Mouse (Mus musculus) adrenal gland, postnatal 25 days (tissue): Measurements from ENCODE around the gene Itpr2. TPM values are rescaled to one million over a fixed set of nuclear protein-coding genes. Genes with fewer than 3 reads are reported as not detected.
A peak's percentile ranks its signal among the peaks of the same experiment; 100 is the strongest.

Experiments
- DNase-seq: peaks from one replicate; pipeline ENCODE4 v3.0.0; 2021; ENCODE audit warnings: mixed read lengths
- total RNA-seq: library from RNA; stranded (reverse); gene quantifications from 2 replicates; pipeline ENCODE4 v1.2.3, GENCODE M21; 2021

Itpr2 gene
- total RNA-seq, 1 experiment from 2014 or later, result 55.6 TPM

DNA sequence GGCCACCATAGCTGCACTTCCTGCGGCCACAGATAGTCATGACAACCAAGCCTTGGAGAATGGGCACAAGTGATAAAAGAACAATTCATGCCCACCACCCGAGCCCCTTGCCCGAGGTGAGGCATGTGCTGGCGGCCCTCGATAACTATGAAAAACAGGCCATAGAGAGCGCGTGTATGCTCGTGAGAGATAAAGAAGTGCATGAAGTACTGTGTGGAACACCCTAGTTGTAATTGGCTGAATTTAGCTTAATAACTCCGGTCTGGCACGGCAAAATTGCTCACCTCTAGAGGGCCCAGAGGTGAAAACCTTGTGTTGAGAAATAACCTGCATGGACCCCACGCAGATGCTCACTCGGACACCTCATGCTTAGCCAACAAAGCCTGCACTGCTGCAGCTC lies 282.5 kb downstream of the Itpr2 start:
- no peak for DNase-seq

DNA sequence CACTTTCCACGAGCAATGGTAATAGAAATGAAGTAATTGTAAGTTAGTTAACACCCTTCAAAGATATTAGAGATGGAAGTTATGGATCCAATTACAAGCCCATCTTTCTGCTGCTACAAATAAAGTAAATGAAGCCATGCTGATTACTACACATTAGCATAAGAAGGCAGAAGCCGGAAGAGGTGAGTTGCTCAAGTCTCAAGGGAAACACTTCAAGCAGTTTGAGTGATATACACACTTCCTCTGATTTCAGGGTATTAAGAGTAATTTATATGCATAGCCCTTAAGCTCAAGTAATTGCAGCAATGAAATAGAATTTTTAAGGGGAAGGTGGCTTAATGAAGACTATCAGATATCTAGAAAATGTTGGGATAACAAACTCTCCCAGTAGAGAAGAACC lies 286.7 kb downstream of the Itpr2 start:
- no peak for DNase-seq

DNA sequence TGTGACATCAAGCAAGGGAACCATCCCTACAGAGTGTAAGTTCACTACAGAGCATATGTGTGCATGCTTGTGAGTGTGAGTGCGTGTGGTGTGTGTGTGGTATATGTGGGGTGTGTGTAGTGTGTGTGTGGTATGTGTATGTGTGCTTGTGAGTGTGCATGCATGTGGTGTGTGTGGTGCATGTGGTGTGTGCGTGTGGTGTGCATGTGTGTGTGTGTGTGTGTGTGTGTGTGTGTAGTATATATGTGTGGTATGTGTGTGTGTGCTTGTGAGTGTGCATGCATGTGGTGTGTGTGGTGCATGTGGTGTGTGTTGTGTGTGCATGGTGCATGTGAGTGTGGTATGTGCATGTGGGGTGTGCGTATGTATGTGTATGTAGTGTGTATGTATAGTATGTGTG lies 289.7 kb downstream of the Itpr2 start:
- no peak for DNase-seq

DNA sequence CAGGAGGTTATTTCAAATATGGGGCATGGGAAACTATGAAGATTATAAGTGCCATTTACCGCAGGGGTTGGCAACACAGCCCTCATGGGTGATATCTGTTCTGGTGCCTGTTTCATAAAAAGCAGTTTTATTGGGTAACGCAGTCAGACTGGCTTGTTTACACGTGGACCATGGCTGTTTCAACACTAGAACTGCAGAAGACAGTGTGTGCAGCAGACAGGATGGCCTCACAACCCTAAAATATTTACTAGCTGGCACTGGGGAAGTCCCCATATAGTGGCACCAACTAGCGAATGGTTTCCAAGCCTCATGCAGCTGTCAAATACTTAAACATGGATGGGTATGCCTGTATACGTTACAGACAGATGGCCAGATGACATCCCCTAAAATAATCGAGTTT lies 290.8 kb downstream of the Itpr2 start:
- DNase-seq, result no peak

DNA sequence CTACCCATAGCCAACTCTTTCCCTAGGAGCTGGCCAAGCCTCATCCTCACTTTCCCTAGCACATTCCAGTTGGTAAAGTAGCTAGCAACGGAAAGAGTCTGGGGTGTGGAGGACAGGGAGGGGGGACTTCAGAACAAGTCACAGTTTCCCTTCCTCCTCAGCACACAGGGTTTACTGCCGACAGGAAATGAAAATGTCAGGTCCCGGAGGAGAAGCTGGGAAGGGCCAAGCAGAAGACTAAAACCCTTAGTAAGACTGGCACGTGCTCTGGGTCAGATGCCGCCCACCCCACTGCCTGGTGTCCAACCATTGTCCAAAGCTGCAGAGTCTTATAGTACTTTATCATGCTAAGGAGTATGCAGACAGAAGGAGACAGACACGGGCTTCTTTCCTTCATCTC lies 293.0 kb downstream of the Itpr2 start:
- no peak for DNase-seq

DNA sequence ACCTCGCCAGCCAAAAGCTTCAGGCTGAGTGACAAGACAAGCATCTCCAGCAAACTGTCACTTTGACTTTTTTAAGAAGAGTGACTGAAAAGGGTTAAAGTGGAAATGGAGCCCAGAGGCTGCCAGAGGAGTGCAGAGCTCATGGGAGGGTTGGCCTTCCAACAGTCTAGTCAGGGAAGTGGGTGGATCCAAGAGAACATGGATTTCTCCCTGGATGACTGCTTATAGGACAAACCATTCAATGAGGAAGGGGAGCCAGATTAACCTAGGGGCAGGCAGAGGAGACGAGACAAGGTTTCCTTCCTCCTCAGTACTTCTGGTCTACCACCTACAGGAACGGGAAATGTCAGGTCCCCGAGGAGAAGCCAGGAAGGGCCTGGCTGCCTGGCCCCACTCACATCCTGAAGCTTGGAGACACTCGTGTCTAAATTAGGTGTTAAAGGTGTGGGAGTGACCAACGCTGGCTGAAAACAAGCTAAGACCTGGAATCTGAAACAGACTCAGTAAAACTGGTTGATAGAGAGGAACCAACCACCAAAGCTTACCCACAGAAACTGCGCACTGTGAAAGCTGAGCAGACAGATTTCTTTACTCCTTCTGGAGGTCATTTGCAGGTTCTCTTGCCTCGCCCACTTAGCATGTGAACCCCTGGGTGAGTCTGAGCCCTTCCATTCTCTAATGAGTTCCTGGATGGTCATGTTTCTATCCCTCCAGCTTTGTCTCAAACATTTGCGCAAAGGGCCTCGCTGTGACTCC lies 294.6 kb downstream of the Itpr2 start:
- DNase-seq, result no peak

DNA sequence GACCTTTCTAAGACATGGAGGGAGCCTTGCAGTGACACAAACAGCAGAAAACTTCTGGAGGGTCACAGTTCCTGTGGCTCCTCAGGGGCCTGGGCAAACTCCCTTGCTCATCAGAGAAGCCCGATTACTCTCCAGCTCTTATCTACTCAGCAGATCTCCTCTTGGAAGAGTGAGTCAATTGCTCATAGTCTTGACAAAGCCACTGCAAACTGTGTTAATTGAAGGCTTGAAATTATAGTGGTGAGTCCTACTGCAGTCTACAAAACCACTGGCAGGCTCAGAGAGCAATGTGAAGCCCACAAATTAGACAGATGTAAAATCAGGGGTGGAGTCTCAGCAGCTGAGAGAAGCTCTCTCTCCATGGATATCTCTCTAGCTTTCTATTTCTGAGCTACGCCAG lies 296.9 kb downstream of the Itpr2 start:
- no peak for DNase-seq

DNA sequence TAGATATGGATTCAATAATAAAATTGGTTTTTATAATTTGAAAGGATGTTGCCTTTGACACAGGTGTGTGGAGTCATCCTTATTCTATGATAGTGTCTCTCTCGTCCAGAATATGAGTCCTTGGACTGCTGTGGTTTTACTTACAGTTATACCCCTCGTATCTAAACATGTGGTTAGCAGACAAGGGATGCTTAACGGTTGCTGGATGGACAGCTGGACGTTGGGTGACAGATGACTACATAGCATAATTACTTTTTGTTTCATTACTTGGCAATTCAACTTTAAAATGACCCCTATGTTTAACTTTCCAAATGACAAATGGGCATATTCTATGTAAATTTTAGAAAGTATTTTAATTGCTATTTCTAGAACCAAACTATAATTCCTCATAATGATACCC lies 297.6 kb downstream of the Itpr2 start:
- no peak for DNase-seq

DNA sequence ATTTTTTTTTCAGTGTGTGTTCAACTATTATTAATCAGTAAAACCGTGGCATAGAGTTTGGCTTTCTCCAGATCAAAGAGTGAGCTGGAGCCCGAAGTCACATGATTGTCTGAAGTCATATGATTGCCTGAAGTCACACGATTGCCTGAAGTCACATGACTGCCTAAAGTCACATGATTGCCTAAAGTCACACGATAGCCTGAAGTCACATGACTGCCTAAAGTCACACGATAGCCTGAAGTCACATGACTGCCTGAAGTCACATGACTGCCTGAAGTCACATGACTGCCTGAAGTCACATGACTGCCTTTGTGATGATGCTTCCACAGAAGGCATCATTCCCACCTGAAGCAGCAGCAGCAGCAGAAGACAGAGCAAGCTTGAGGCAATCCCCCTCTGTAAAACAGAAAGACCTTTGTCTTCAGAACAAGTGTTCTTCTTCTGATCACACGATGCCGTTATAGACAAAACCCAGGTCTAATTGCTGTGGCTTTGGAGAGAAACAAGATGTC lies 304.1 kb downstream of the Itpr2 start:
- DNase-seq, result no peak

DNA sequence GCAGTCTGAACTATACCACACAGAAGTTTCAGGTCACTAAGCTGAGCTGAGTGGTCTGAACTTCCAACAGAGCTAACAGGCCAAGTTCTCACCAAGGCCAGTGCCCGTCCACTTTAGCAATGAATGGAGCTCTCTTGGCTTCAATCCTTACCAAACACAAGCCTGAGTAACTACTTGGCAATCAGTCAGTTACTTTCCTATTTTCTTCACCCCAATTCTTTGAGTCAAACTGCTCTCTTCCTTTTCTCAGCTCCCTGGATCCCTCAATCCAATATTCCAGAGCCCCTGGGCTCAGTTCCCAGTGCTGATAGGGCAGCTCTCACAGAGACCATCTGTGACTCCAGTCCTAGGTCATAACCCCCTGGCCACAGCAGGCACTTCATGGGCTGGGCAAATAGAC lies 305.3 kb downstream of the Itpr2 start:
- no peak for DNase-seq

DNA sequence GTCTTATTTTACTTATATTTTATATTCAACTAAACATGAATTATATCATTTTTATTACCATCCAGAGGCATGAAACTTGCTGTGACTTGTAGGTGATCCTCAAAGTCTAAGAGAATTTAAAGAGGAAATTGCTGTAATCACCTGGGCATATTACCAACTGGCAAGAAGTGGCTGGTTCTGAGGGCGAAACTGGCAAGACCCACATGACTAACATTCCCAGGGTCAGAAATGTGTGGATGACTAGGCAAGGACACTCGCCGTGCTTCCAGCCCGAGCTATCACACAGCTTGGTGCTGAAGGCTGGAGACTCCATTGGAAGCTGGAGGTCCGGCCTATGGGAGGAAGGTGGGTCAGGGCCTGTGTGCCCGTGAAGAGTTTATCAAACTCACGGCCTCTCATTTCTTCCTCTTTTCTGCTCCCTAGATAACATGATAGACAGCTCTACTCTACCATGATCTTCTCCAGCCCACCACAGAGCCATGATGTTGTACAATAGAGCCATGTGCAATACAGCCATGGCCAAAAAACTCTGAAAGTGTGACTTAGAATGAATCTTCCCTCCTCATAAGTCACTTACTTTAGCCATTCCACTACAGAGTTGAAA lies 306.1 kb downstream of the Itpr2 start:
- DNase-seq, result peak; percentile 46

DNA sequence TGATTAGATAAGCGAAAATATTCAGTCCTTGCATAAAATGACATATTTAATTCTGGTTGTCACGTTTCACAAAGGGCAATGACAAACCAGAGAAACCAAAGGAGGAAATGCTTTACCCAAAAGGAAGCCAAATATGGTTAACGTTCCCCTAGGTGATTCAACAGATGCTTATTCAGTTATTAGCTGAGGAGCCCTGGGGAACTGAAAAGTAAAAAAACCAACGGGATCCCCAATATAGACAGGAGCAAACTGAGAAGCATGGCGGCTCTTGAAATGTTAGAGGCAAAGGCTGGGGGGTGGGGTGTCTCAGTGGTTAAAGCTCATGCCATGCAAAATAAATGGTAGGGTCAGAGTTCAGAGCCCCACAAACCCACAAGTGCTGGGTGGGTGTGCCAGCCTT lies 310.1 kb downstream of the Itpr2 start:
- no peak for DNase-seq

DNA sequence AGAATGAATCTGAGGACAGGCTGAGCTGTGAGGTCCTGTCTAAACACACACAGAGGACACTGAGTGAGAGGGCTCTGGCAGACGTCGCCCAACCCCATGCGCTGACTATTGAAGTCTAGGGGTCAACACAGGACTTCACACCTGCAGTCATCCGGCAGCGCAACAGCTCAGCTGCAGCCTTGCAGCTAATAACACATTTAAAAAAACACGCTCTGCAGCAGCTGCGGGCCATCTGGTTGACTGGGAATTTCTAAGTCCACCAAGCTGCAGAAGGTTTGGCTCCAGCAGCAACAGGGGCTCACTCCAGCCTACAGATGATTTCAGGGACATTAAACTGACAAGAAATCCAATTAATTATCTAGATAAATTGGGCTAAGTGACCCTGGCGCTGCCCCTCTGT lies 312.0 kb downstream of the Itpr2 start:
- no peak for DNase-seq

DNA sequence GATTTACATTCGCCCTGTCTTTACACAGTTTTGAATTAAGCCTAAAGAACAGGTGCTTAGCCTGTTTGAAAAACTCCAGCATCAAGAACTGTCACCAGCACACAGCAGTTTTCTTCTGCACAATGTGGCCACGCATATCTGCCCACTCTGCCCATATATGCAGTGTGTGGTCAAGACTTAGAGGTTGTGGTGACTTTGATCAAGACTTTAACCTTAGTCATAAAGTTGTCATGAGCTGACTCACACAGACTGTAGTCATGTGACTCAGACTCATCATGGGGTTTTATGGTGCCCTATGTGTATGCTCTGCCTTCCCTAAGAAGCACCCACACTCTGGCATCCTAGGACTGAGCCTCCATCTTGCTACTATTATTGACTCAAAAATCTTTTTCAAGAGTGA lies 316.5 kb downstream of the Itpr2 start:
- no peak for DNase-seq

DNA sequence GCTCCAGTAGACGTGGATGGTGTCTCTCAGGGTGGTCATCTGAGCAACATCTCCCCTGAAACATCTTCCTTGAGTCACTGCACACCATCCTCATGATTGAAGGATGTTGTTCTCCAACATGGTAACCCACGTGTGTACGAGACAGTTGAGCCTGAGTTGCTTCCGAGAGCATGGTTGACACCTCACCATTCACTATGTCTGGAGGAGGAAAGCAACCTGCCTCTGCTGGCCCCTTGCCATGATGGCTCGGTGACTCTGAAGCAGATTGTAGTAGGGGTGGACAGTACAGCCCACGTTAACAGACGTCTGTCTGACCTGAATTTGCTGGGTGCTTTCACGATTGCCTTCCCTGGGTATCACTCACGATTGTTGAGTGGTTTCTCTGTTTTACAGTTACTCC lies 317.3 kb downstream of the Itpr2 start:
- DNase-seq, result no peak

DNA sequence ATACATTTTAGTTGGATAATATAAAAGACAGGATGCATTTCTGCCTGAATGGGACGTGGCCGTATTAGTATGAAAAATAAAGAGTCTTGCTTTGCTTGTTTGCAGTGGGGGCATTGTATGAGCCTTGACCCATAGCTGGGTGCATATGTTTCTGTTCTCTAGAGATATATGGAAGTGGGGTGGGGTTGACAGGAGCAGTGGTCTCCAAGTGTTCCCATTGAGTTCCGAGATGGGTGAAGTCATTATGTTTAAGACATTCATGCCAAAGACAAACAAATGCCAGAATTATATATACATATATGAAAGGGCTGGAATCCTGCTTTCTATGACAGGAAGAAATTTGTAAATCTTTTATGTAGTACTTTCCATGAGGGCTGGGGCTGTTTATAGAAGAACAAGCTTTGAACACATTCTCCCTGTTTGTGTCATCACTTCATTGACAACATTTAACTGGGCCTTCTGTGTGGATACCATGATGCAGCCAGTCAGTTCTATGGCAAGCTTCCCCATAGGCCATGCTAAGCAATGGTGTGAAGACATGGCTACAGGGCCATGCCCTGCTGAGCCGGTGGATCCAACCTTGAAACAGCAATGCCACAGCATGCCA lies 327.3 kb downstream of the Itpr2 start:
- DNase-seq, result no peak

DNA sequence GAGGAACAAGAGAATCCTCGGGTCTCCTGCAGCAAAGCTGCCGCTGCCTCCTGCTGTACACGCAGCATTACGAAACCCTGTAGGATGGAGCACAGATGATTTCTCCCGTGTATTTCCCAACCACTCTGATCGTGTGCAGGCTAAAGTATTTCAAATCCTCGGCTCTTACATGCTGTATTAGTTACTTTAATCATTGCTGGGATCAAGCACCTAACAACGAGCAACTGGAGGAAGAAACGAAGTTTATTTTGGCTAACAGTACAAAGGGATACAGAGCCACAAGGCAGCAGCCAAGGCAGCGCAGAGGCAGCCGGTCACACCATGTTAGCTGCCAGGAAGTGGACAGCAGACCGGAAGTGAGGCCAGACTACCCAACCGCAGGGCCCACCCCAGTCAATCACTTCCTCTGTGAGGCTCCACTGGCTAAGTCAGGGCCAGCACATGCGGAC lies 331.4 kb downstream of the Itpr2 start:
- DNase-seq, result no peak

DNA sequence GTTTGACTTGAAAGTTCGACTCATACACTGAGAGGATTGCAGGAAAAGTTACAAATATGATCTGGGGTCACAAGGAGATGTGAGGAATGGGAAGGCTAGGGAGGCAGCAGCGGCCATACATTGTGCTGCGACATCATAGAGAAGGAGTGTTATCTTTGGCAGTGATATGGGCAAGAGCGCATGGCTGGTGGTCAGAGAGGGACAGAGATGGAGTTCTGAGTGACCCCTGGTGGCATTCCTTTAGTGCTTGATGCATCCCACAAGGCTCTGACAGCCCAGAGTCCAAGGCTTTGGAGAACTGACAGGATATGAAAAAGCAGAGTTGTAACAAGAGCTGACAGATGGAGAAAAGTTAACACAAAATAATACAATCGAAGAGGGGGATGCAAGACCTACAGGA lies 334.8 kb downstream of the Itpr2 start:
- DNase-seq, result no peak

DNA sequence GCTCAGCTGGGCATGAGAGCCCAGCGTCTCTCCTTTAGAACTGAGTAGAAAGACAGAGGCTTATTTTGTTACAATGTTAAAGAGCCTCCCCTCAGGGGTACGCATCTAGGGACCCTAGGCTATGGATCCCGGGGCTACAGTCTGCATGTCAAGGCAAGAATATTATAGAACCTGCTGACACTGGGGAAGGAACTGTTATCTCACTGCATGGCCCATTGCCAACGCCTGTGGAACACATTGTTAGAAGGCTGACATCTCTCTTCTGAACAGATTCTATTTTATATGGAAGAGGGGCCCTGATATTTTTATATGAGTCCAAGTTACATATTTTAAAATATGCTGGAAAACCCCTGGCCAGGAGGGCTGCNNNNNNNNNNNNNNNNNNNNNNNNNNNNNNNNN lies 342.4 kb downstream of the Itpr2 start:
- DNase-seq, result no peak

DNA sequence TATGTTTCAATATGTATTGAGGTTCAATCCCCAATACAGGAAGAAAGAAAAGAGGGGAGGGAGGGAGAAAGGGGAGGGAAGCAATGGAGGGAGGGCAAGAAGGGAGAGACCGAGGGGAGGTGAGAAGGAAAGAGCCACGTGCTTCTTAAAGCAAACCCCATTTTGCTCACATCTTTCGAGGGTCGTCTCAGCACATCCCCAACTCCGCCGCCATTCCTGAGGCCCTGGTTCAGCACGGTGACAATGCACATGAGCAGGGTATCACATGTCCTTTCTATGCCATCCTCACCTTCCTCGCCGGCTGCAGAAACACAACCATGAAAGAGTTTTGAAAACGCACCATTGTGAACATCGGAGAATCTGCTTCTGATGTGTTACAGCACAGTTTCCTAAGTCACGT lies 343.3 kb downstream of the Itpr2 start:
- no peak for DNase-seq

DNA sequence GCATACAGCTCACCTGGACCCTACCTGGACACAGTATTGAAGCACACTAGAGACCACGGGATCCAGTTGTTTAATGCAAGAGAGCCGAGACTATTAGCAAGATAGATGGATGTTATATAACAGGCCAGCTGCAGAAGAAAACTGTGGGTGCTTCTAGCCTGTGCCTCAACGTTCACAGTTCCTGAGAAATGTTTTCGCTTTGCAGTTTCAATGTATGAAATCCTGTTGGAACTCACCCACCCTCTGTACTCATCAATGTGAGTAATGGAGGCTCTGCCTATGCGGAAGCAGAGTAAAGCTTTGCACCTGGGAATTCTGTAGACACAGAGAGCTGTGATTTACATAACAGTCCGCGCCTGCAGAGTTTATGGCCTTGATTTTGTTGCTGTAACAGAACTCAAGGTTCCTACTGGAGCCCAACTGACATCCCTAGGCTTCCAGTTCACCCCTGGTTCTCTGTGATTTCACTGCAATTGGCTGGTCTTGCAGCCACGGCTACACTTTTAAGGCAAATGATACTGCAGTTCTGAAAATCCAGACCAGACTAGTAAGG lies 344.0 kb downstream of the Itpr2 start:
- DNase-seq, result no peak

DNA sequence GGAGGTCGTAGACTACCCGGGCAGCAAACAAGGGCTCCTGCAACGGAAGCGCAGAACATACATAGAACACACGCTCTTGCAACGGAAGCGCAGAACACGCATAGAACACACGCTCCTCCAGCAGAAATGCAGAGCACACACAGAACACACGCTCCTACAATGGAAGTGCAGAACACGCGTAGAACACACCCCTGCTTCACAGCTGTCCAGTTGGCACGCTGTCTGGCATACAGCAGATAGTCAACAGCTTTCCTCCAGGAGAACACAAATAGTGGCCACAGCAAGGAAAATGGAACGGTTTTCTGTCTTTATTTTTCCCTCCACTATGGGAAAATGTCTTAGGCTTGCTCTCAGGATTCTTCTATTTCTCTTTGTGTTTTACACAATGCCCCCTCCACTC lies 344.9 kb downstream of the Itpr2 start:
- DNase-seq, result no peak

DNA sequence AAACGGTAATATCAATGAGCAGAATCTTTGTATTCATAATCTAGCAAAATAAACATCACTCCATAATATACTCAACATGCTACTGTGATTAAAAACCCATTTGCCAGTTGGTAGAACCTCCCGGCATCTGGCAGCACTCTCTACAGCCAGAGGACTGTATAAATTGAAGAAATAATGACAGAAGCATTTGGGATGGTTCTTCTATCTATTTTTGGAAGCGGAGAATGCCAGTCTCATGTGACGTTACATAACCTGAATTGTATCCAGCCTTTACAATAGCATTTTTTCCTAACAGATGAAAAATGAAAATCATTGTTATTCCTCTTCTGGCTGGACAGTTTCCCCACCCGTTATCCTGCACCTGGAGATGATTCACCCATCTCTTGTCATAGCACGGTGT lies 345.5 kb downstream of the Itpr2 start:
- no peak for DNase-seq
